ENCODE assay signal across 19 mouse cellular contexts in genomic region chr19:5781532-5781931, GRCm38 (mm10). TPM values are rescaled to one million over a fixed set of nuclear protein-coding genes. Genes with fewer than 3 reads are reported as not detected.
A peak's percentile ranks its signal among the peaks of the same experiment; 100 is the strongest.
DNase-seq lines count a peak whose midpoint lies in the region; ATAC-seq and TF ChIP-seq lines count a peak whose summit lies in the region.
"Had no signal": no experiment of that assay in that cellular context is flagged by ENCODE, and none has a peak within 500 bp of the region (broad histone marks: within the 10 kb centered on the region; RNA-seq: fewer than 3 reads in every experiment).

No protein-coding gene starts in this region.

- no peak for ATAC-seq in stomach, postnatal 0 days (ENCODE audit: low FRiP score, low TSS enrichment)
- ATAC-seq: forebrain, embryonic 13.5 days; forebrain, postnatal 0 days; hindbrain, postnatal 0 days had no signal

- 0 out of 2 replicates have a peak, but pooled peaks cover 1% of the 10 kb centered on the region for H3K4me1 ChIP-seq in lung, adult 2 months (ENCODE audit: control insufficient read depth, insufficient read depth, low read length)
- no peaks in the 10 kb centered on the region for H3K4me1 ChIP-seq in stomach, postnatal 0 days (replicated peaks; ENCODE audit: control insufficient read depth, insufficient read depth)
- H3K4me1 ChIP-seq: embryonic facial prominence, embryonic 10.5 days; forebrain, embryonic 13.5 days; hindbrain, embryonic 13.5 days had no signal

- H3K9me3 ChIP-seq in stomach, postnatal 0 days (ENCODE audit: control insufficient read depth, low read length) = no peaks in the 10 kb centered on the region
- H3K9me3 ChIP-seq: embryonic facial prominence, embryonic 10.5 days; forebrain, embryonic 13.5 days; heart, embryonic 10.5 days; hindbrain, embryonic 13.5 days had no signal

- no peak overlapping the region for H3K4me3 ChIP-seq in lung, adult 2 months (replicated peaks; ENCODE audit: extremely low read depth, low read depth, low read length)
- H3K4me3 ChIP-seq in stomach, postnatal 0 days (ENCODE audit: low read depth, low read length) = no peak overlapping the region
- H3K4me3 ChIP-seq: embryonic facial prominence, embryonic 10.5 days; forebrain, embryonic 13.5 days; gastrocnemius, adult 2 months; heart, embryonic 10.5 days; hindbrain, embryonic 13.5 days had no signal

- no peaks in the 10 kb centered on the region for H3K36me3 ChIP-seq in stomach, postnatal 0 days (ENCODE audit: control insufficient read depth, insufficient read depth, low read length)
- H3K36me3 ChIP-seq: embryonic facial prominence, embryonic 10.5 days; heart, embryonic 10.5 days; hindbrain, embryonic 13.5 days had no signal

- peak; percentile 83 to 89 for DNase-seq in lung, adult 18-20 months
- DNase-seq in lung, adult 2 months = peak; percentile 66
- DNase-seq in lung, postnatal 10 days = peak; percentile 71
- peak; percentile 68 to 85 for DNase-seq in lung, postnatal 4 days
- DNase-seq in heart, postnatal 36 days = no peak
- DNase-seq in stomach, postnatal 0 days (ENCODE audit: low spot score) = no peak
- DNase-seq: adrenal gland, postnatal 25 days; cerebellum, adult 2 months; cerebellum, postnatal 10 days; forebrain, postnatal 0 days; gastrocnemius, adult 2 months; gastrocnemius, postnatal 36 days; heart, adult 11 months; heart, postnatal 10 days had no signal

- no peak overlapping the region for H3K4me2 ChIP-seq in stomach, postnatal 0 days (replicated peaks; ENCODE audit: low read depth)
- H3K4me2 ChIP-seq: forebrain, embryonic 13.5 days; hindbrain, embryonic 13.5 days had no signal

- no peak for TF ChIP-seq CTCF in lung, adult 2 months (IDR thresholded peaks at IDR 0.05; ENCODE audit: insufficient read depth, low read length)
- TF ChIP-seq CTCF in stomach, postnatal 0 days (IDR thresholded peaks at IDR 0.05; ENCODE audit: low read depth) = no peak

- intact Hi-C loops in heart, postnatal 36 days (cut with DNase I) = no loop called here

- no peak for TF ChIP-seq POLR2A in lung, adult 2 months (IDR thresholded peaks at IDR 0.05; ENCODE audit: borderline replicate concordance, extremely low read depth, low read depth, low read length)

- no peak overlapping the region for H3K9ac ChIP-seq in stomach, postnatal 0 days (ENCODE audit: low read length)
- H3K9ac ChIP-seq: forebrain, embryonic 13.5 days; forebrain, postnatal 0 days; hindbrain, embryonic 13.5 days had no signal

- H3K27me3 ChIP-seq in stomach, postnatal 0 days (ENCODE audit: control insufficient read depth, insufficient read depth, low read length) = no peaks in the 10 kb centered on the region
- H3K27me3 ChIP-seq: forebrain, embryonic 13.5 days; hindbrain, embryonic 13.5 days had no signal

- WGBS in lung, adult 2 months = 77% methylated on average over 6 of the region's 6 CpGs
- 79% methylated on average over 6 of the region's 6 CpGs for whole genome bisulfite sequencing in stomach, postnatal 0 days

- TF ChIP-seq EP300 in stomach, postnatal 0 days (optimal IDR thresholded peaks at IDR 0.05) = no peak

- no peak overlapping the region for H3K27ac ChIP-seq in stomach, postnatal 0 days (replicated peaks)
- H3K27ac ChIP-seq: embryonic facial prominence, embryonic 10.5 days; forebrain, embryonic 13.5 days; gastrocnemius, adult 2 months; heart, embryonic 10.5 days; hindbrain, embryonic 13.5 days; hindbrain, postnatal 0 days had no signal

RNA-seq across cellular contexts. Expression of gene Scyl1, which starts 10.3 kb away (rescaled TPM):
- 113 and 116 TPM in 2 replicates for polyA plus RNA-seq in lung, adult 2 months (2012; rRNA removed)
- 10 to 100 TPM; 69.0 to 72.9 TPM for total RNA-seq in heart, postnatal 36 days (2021)
- 38.1 and 40.9 TPM in 2 replicates for polyA plus RNA-seq in stomach, postnatal 0 days (2015; fragmentation: Nextera tagmentation; extraction: Ambion mirVana)

RNA-seq across cellular contexts. Expression of gene Ltbp3, which starts 40.8 kb away (rescaled TPM):
- polyA plus RNA-seq in lung, adult 2 months (2012; rRNA removed) = 236 and 238 TPM in 2 replicates
- 10 to 100 TPM; 36.5 to 42.2 TPM for total RNA-seq in heart, postnatal 36 days (2021)
- polyA plus RNA-seq in stomach, postnatal 0 days (2015; fragmentation: Nextera tagmentation; extraction: Ambion mirVana) = 15.7 and 26.9 TPM in 2 replicates

RNA-seq across cellular contexts. Expression of gene Fam89b, which starts 52.1 kb away (rescaled TPM):
- 231 and 234 TPM in 2 replicates for polyA plus RNA-seq in lung, adult 2 months (2012; rRNA removed)
- 10 to 100 TPM; 29.3 to 32.6 TPM for total RNA-seq in heart, postnatal 36 days (2021)
- polyA plus RNA-seq in stomach, postnatal 0 days (2015; fragmentation: Nextera tagmentation; extraction: Ambion mirVana) = 51.9 and 52.1 TPM in 2 replicates

RNA-seq across cellular contexts. Expression of gene Ehbp1l1, which starts 55.4 kb away (rescaled TPM):
- polyA plus RNA-seq in lung, adult 2 months (2012; rRNA removed) = 64.4 and 73.8 TPM in 2 replicates
- total RNA-seq in heart, postnatal 36 days (2021) = 100 to 1,000 TPM; 135 to 136 TPM
- 28.0 and 29.5 TPM in 2 replicates for polyA plus RNA-seq in stomach, postnatal 0 days (2015; fragmentation: Nextera tagmentation; extraction: Ambion mirVana)

Comparison
In these comparisons a context has a peak if more than half of its experiments do, and no peak if none do; other contexts are left out.
1. DNase-seq: peak in lung, adult 18-20 months (2 of 2), lung, adult 2 months (single experiment), lung, postnatal 10 days (single experiment) and lung, postnatal 4 days (2 of 2); none in heart, postnatal 36 days (0 of 2) and stomach, postnatal 0 days (single experiment).